Mouse (Mus musculus): ENCODE measurements at regions not wholly inside any gene's neighbourhood (a gene's known extent, or its start where the extent isn't known, plus 50 kb on each side); places are given as distances from the start of the nearest gene placed in this dataset.
"Not testable (repeated sequence)": the region's sequence is repeated elsewhere in the genome, so short reads cannot be mapped to it uniquely, and the experiment has no call there.

DNA sequence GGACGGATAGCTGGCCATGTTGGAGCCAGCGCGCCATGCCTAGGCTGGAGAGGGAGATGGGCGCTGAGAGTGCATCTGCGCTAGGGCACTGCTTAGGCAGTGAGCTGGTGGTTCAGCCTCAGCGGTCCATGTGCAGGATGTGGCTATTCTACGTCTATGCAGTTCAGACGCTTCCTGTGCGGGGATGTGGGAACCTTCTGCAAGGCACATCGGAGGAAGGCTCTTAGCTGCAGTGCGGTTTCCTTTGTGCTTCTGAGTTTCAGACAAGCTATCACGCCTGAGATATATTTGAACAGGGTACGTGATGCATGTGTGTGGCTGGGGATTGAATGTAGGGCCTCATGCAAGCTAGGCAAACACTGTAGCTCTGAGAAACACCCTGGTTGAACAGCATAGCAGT is 54.4 kb upstream of the Lrpprc start:
- no peak for DNase-seq (ENCODE audit: low spot score in 2 of 2)

DNA sequence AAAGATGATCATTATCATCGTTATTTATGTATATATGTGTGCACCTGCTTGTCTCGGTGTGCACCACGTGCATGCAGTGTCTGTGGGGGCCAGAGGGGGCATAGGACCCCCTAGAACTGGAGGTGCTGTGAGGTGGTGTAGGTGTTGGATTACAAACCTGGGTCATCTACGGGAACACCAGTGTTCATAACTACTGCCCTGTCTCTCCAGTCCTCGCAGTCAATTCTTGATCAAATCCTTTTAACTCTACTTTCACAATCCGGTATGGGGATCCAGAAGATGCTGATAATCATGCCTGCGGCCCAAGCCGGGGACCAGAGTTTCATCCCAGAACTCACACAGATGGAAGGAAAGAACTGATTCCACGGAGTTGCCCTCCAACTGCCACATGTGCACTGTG is 55.6 kb upstream of the Lrpprc start:
- no peak for DNase-seq (ENCODE audit: low spot score in 2 of 2)

GRCm38 (mm10) chr17:84848385-84849030 is 57.9 kb upstream of the Lrpprc start:
- no peak for DNase-seq (ENCODE audit: low spot score in 2 of 2)

- peak in 1 of 2 experiments; percentile 19 for DNase-seq (ENCODE audit: low spot score in 2 of 2)
Observed at GRCm38 (mm10) chr17:84849031-84849405, 58.4 kb upstream of the Lrpprc start.

DNA sequence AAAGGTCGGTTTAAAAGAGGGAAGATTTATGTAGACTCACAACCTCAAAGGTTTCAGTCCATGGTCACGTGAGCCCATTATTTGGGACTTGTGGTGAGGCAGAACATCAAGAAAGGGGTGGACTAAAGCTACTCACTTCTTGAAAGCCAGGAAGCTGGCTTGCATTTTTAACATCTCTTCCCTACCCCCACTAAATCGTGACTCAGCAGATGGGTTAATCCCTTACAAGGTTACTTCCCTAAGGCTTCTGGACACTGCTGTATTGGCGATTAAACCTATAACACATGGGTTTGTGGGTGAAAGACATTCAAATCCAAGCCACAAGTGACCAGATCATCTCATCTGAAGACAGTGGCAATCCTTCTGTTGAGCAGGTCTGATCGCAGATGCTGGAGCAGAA is 59.9 kb upstream of the Lrpprc start:
- DNase-seq (ENCODE audit: low spot score in 2 of 2) = no peak

GRCm38 (mm10) chr17:84850893-84851292 is 60.3 kb upstream of the Lrpprc start:
- no peak for DNase-seq (ENCODE audit: low spot score in 2 of 2)

DNA sequence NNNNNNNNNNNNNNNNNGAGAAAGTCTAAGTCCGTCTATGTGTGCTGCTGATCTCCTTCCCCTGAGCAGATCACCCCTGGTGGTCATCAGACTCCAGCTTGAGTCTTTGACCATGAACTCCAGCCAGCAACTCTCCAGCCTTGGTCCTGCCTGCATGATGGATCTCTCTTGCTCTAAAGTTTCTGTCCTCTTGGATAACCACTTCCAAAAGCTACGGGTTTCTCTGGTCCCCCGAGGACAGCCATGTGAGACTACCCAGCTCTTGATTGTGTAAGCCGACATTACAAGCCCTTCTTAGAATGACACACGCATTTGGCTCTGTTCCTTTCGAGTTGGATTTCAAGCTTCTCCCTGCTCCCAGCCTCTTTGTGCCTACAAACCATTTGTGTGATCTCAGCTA is 66.4 kb upstream of the Lrpprc start:
- no peak for DNase-seq (ENCODE audit: low spot score in 2 of 2)

- DNase-seq (ENCODE audit: low spot score in 2 of 2) = no peak
Observed at GRCm38 (mm10) chr17:84858830-84859229, 68.2 kb upstream of the Lrpprc start.

- DNase-seq (ENCODE audit: low spot score in 2 of 2) = no peak
Observed at GRCm38 (mm10) chr17:84859916-84860315, 69.3 kb upstream of the Lrpprc start.

GRCm38 (mm10) chr17:84860835-84861234 is 70.2 kb upstream of the Lrpprc start:
- no peak for DNase-seq (ENCODE audit: low spot score in 2 of 2)

GRCm38 (mm10) chr17:84864231-84864630 is 73.6 kb upstream of the Lrpprc start:
- DNase-seq (ENCODE audit: low spot score in 2 of 2) = not testable (repeated sequence)

- DNase-seq (ENCODE audit: low spot score in 2 of 2) = no peak
Observed at GRCm38 (mm10) chr17:84865158-84865557, 74.6 kb upstream of the Lrpprc start.

DNA sequence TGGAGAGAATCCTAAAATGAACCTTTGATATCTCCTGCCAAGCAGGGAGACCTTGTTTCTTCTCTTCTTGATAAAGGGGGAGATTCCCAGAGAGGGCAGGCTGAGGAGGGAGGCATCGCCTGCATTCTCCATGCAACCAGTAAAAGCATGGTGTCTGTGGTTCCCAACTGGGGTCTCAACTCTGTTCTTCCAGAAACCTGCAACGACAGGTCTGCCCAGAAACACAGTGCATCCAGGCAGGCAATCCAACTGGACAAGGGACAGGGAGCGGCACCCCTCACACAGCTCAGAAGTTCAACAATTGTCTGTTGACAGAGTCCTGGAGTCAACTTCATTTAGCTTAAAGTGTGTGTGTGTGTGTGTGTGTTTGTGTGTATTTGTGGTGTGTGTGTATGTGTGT is 75.0 kb upstream of the Lrpprc start:
- no peak for DNase-seq (ENCODE audit: low spot score in 2 of 2)

DNA sequence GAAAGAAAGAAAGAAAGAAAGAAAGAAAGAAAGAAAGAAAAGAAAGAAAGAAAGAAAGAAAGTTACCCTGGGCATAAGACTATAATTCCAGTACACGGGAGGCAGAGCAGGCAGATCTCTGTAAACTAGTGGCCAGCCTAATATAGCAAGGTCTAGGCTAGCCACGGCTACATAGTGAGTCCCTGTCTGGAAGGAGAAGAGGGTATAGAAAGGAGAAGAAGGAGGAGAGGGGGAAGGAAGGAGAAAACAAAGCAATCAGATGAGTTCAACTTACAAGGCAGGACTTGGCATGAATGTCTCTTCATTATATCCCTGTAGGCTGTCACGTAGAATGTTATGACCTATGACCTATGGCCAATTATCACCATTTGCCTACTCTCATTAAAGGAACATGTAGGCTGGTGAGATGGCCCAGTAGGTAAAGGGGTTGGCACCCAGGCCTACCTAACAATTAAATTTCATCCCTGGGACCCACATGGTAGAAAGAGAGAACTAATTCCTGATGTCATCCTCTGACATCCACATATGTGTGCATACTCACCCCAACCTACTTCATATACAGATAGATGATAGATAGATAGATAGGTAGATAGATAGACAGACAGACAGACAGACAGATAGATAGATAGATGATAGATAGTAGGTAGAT is 78.6 kb upstream of the Lrpprc start:
- DNase-seq (ENCODE audit: low spot score in 2 of 2) = no peak

GRCm38 (mm10) chr17:84873554-84873953 is 83.0 kb upstream of the Lrpprc start:
- DNase-seq (ENCODE audit: low spot score in 2 of 2) = no peak

DNA sequence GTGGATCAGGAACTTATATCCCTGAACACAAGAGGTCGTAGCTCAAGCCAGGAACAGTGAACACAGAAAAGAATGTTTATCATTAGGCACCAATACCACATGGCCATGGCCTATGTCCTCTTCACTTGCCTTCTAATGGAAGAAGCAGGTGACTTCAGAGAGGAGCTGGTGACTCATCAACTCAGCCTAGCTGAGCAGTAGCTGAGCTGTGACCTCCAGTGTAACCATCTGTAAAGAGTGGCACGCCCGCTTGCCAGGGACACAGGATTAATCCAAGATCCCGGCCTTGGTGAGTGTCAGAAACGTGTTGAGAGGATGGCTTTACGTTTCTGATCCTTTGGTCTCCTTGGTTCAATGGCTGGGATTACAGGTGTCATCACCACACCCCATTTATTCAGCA is 82.0 kb upstream of the Ppm1b start:
- no peak for DNase-seq (ENCODE audit: low spot score in 2 of 2)

DNA sequence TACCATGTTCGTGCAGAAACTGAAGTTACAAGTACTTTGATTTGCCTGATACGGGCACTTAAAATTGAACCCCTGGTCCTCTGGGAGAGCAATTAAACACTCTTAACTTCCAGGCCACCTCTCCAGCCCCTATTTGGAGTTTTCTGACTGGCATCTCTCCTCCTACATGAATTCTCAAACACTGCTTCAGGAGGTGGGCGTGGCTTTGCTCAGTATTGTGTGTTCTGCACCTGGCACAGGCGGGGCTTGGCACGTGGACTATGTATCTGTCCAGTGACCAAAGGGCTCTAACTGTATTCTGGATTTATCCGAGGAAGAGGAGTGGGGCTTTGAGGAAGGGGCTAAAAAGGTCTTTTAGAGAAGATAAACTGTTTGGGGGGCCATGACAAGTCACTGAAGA is 81.5 kb upstream of the Ppm1b start:
- DNase-seq (ENCODE audit: low spot score in 2 of 2) = no peak

DNA sequence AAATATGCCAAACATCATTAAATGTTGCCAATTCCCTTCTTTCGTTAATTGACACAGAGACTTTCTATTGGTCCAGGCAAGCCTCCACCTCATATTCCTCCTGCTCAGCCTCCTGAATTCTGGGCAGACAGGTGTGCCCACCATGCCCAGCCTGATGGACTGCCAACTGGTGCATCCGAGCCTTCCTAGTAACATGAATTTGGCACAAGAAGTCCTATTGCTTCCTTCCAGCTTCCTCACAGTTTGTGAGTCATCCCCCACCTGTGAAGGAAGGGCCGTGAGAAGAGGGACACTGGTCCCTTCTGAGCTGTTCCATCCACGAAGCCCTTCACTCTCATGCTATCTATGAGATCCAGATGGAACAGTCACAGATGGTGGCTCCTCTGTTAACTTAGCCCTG is 80.5 kb upstream of the Ppm1b start:
- no peak for DNase-seq (ENCODE audit: low spot score in 2 of 2)

DNA sequence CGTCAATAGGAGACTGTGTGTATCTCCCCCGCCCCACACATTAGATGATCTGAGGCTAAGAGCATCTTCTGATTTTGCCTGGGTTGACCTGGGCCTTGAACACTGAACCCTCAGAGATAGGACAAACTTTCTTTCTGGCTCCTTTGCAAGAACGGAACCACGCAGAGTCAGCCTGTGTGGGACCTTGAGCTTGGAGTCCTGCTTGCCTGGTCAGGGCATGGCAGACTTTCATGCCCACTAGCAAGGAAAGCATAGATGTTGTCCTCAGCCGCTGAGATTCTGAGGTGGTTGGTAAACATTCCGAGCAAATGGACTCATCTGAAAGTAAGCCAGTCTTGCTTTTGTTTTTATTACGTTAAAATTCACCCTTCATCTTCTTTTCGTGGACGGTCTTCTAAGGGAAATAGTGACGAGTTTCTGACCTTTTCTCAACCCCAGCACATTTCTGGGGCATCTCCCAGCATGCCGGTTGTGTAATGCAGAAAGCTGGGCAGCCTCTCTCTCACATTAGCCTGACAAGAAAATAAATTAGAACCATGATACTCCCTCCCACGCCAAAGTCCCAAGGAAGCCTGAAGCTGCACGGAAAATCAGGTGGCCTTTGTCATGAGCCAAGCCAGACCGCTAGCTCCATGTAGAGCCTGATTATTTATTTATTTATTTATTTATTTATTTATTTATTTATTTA is 79.2 kb upstream of the Ppm1b start:
- no peak for DNase-seq (ENCODE audit: low spot score in 2 of 2)

DNA sequence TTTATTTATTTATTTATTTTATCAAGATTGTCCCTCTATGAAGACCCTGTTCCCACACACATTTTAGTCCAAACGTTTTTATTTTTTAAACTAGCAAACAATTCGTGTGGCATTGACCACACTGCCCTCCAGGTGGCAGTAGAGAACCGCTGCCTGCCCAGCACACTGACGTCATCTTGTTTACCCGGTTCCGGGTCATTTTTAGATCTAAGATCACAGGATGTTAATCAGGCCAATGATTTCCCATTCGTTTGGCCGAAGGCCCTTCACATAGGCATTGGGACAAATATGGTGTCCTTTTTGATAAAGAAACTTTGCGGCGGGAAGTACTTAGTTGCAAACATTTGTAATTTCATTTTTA is 78.7 kb upstream of the Ppm1b start:
- peak; percentile 63 to 71 for DNase-seq (ENCODE audit: low spot score in 2 of 2)

- DNase-seq (ENCODE audit: low spot score in 2 of 2) = no peak
Observed at GRCm38 (mm10) chr17:84878316-84878715, 78.2 kb upstream of the Ppm1b start.

DNA sequence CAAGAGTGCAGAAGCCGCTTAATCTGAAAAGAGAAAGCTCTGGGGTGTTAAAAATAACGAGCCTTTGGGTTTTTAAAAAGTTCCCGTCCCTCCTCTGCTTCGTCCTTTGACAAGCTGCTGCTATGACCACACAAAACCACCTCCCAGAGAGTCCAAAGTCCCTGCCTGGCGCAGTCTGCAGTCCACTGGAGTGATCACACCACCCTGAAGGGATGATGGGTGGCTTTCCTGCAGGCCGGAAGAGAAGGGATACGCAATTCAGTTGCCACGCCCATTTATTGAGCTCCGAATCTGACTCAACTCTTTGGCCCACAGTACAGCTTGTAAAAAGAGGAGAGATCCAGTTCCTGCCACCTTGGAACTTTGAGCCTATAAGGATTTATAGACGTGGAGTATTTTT is 77.4 kb upstream of the Ppm1b start:
- DNase-seq (ENCODE audit: low spot score in 2 of 2) = no peak

DNA sequence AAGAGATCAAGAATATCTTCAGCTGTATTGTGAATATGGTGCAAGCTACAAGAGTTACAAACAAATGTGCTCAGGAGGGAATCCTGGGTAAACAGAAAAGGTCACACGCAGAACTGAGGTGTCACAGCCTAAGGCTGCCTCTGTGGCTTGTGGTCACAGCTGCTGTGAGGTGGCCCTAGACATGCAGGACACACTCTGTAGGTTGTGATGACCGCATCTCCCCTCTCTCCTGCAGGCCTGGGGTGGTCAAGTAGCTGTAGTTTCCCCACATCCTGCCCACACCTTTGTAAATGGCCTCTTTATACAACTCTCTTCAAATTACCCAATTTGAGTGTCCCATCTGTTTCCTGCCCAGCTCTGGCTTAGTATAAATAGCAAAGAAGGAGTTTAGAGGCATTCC is 75.6 kb upstream of the Ppm1b start:
- DNase-seq (ENCODE audit: low spot score in 2 of 2) = no peak
